Mouse (Mus musculus) stomach, embryonic 14.5 days (tissue): ENCODE results near the gene Tgfbr2. TPM values are rescaled to one million over a fixed set of nuclear protein-coding genes. Genes with fewer than 3 reads are reported as not detected.
"Not testable (repeated sequence)": the region's sequence is repeated elsewhere in the genome, so short reads cannot be mapped to it uniquely, and the experiment has no call there.

Experiments used
- ATAC-seq: fragments of 200-750 bp; cut with Nextera tagmentation; 2 replicates; pipeline ENCODE4 v1.8.0; 2017; ENCODE audit warnings: low read depth, moderate TSS enrichment; ENCODE audit not compliant: insufficient number of reproducible peaks, insufficient read depth, low FRiP score
- H3K27ac ChIP-seq: fragments of 300-500 bp; sonication (generic); 2 replicates; pipeline ENCODE4 v1.5.1; 2014; ENCODE audit warnings: mild to moderate bottlenecking, low read length, moderate library complexity, mixed read lengths
- H3K27me3 ChIP-seq: fragments of 300-500 bp; sonication (generic); 2 replicates; pipeline ENCODE4 v1.6.1; 2014; ENCODE audit warnings: low read length, control low read depth, mixed read lengths; ENCODE audit not compliant: control insufficient read depth, insufficient read depth
- H3K36me3 ChIP-seq: fragments of 300-500 bp; sonication (generic); 2 replicates; pipeline ENCODE4 v1.6.1; 2014; ENCODE audit warnings: mild to moderate bottlenecking, control low read depth, low read length, moderate library complexity, mixed read lengths; ENCODE audit not compliant: control insufficient read depth, insufficient read depth
- H3K4me1 ChIP-seq: fragments of 300-500 bp; sonication (generic); 2 replicates; pipeline ENCODE4 v1.6.1; 2014; ENCODE audit warnings: low read length, control low read depth, mixed read lengths; ENCODE audit not compliant: control insufficient read depth, insufficient read depth
- H3K4me2 ChIP-seq: fragments of 300-500 bp; sonication (generic); replicated peaks from 2 replicates; pipeline ENCODE4 v1.6.1; 2014; ENCODE audit warnings: low read depth, low read length, control low read depth
- H3K4me3 ChIP-seq: fragments of 300-500 bp; sonication (generic); 2 replicates; pipeline ENCODE4 v1.5.1; 2014; ENCODE audit warnings: low read depth, low read length, control low read depth
- H3K9ac ChIP-seq: fragments of 300-500 bp; sonication (generic); replicated peaks from 2 replicates; pipeline ENCODE4 v1.6.1; 2014; ENCODE audit warnings: low read depth, mild to moderate bottlenecking, control low read depth, low read length, moderate library complexity, mixed read lengths
- H3K9me3 ChIP-seq: fragments of 300-500 bp; sonication (generic); 2 replicates; pipeline ENCODE4 v1.6.1; 2016; ENCODE audit warnings: low read depth, low read length, control low read depth; ENCODE audit not compliant: control insufficient read depth
- WGBS: fragments of 180-500 bp; shearing (Covaris S2); extraction: QIAGEN DNeasy Blood & Tissue Kit; methylation state at CpG from one replicate; pipeline ENCODE4 v1.1.7; 2014; 5-methylcytosine and 5-hydroxymethylcytosine counted together
- polyA plus RNA-seq: library from polyadenylated mRNA; unstranded; fragments of >200 nt; fragmentation: Nextera tagmentation; extraction: Ambion mirVana; gene quantifications from 2 replicates; pipeline ENCODE4 v1.2.1, GENCODE M21; 2014

Tgfbr2 gene
- polyA plus RNA-seq, 1 experiment from 2014 or later = 36.9 TPM

DNA sequence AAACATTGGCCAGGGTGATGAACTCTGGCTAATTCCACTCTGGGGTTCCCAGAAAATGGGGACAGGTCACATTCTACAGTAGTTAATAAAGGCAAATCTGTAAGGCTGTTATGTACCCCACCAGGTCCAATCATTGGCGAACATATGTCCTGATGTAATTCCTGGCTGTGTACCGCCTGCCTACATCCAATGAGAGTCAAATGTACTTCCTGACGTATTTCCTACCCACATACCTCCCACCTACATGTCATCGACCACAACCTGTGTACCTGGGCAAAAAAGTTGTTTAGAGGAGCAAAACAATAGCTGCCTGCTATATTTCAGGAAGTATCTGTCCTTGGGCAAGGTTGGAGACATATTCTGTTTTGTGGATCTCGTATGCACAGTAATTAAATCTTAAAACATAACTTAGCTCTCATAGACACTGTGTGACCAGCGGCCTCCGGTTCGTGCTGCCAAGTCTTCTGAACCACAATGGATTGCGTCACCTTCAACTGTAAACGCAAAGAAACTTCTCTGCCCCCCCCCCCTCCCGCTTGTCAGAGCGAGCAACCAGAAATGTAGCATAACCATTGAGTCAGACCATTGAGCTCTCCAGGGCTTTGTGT, 90.7 kb downstream of the Tgfbr2 start:
- no peak overlapping the region for H3K27ac ChIP-seq
- no peaks in the 10 kb centered on the region for H3K9me3 ChIP-seq
- no peak overlapping the region for H3K4me2 ChIP-seq
- 83% methylated on average over 12 of the region's 12 CpGs for WGBS
- no peak overlapping the region for H3K9ac ChIP-seq
- H3K4me3 ChIP-seq = no peak overlapping the region
- H3K4me1 ChIP-seq = no peaks in the 10 kb centered on the region
- ATAC-seq = no peak
- no peaks in the 10 kb centered on the region for H3K27me3 ChIP-seq
- H3K36me3 ChIP-seq = peaks cover 7% of the 10 kb centered on the region; the same call in 1 of the 2 replicates

GRCm38 (mm10) chr9:116083726-116084323, 91.3 kb downstream of the Tgfbr2 start:
- Histone ChIP-seq H3K4me1 (no peaks in the 10 kb centered on the region), H3K9me3 (no peaks in the 10 kb centered on the region), H3K36me3 (peaks cover 6% of the 10 kb centered on the region; the same call in 1 of the 2 replicates), H3K27ac (no peak overlapping the region), H3K9ac (no peak overlapping the region), H3K4me2 (no peak overlapping the region), H3K4me3 (no peak overlapping the region), H3K27me3 (no peaks in the 10 kb centered on the region)
- 84% methylated on average over 8 of the region's 8 CpGs for WGBS
- ATAC-seq = no peak

- Histone ChIP-seq H3K4me3 (no peak overlapping the region), H3K4me2 (no peak overlapping the region), H3K4me1 (no peaks in the 10 kb centered on the region), H3K9me3 (no peaks in the 10 kb centered on the region), H3K36me3 (0 out of 2 replicates have a peak, but pooled peaks cover under 1% of the 10 kb centered on the region), H3K27me3 (no peaks in the 10 kb centered on the region), H3K27ac (no peak overlapping the region), H3K9ac (no peak overlapping the region)
- WGBS = 89% methylated on average over 5 of the region's 5 CpGs
- ATAC-seq = no peak
Measured at GRCm38 (mm10) chr9:116083300-116083699, 91.9 kb downstream of the Tgfbr2 start.

GRCm38 (mm10) chr9:116081781-116082180, 93.4 kb downstream of the Tgfbr2 start:
- ATAC-seq = no peak
- H3K4me1 ChIP-seq = no peaks in the 10 kb centered on the region
- H3K27me3 ChIP-seq = no peaks in the 10 kb centered on the region
- H3K9me3 ChIP-seq = no peaks in the 10 kb centered on the region
- H3K4me3 ChIP-seq = no peak overlapping the region
- no peaks in the 10 kb centered on the region for H3K36me3 ChIP-seq
- H3K27ac ChIP-seq = no peak overlapping the region
- WGBS = 81% methylated on average over 4 of the region's 4 CpGs
- no peak overlapping the region for H3K4me2 ChIP-seq
- no peak overlapping the region for H3K9ac ChIP-seq

- WGBS = 89% methylated on average over 2 of the region's 2 CpGs
- ATAC-seq = no peak
Measured at GRCm38 (mm10) chr9:116077419-116077818, 97.7 kb downstream of the Tgfbr2 start.

GRCm38 (mm10) chr9:116076946-116077345, 98.2 kb downstream of the Tgfbr2 start:
- H3K9ac ChIP-seq = no peak overlapping the region
- no peak overlapping the region for H3K4me2 ChIP-seq
- ATAC-seq = no peak
- H3K4me1 ChIP-seq = no peaks in the 10 kb centered on the region
- no peak overlapping the region for H3K27ac ChIP-seq
- no peaks in the 10 kb centered on the region for H3K27me3 ChIP-seq
- WGBS = 46% methylated on average over 2 of the region's 2 CpGs
- no peaks in the 10 kb centered on the region for H3K36me3 ChIP-seq
- no peak overlapping the region for H3K4me3 ChIP-seq
- H3K9me3 ChIP-seq = no peaks in the 10 kb centered on the region

More at GRCm38 (mm10) chr9:116077419-116077818, 97.7 kb downstream of the Tgfbr2 start:
- Histone ChIP-seq H3K36me3 (no peaks in the 10 kb centered on the region), H3K9ac (no peak overlapping the region), H3K4me2 (no peak overlapping the region), H3K27ac (no peak overlapping the region), H3K4me3 (no peak overlapping the region), H3K27me3 (no peaks in the 10 kb centered on the region), H3K9me3 (no peaks in the 10 kb centered on the region), H3K4me1 (no peaks in the 10 kb centered on the region)

DNA sequence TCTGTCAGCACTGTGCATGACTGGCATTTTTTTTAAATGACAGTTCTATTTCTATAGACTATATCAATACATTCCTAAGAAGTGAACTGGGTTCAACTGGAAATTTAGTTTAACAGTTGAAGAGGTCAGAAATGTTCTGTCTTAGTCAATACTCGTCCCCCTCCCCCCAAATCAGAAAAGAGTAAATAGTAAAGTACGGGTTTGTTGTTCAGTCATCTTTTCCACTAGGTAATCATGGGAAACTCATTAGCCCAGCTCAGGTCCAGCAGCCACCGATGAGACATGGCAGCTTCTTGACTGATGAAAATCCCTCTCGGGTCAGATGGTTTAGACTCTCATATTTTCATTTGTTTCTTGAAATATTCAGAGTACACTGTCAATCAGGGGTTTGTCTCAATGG, 99.0 kb downstream of the Tgfbr2 start:
- Histone ChIP-seq H3K36me3 (no peaks in the 10 kb centered on the region), H3K27me3 (no peaks in the 10 kb centered on the region), H3K4me2 (no peak overlapping the region), H3K4me1 (no peaks in the 10 kb centered on the region), H3K27ac (no peak overlapping the region), H3K4me3 (no peak overlapping the region), H3K9me3 (no peaks in the 10 kb centered on the region), H3K9ac (no peak overlapping the region)
- WGBS = 61% methylated on average over 4 of the region's 4 CpGs
- ATAC-seq = no peak

DNA sequence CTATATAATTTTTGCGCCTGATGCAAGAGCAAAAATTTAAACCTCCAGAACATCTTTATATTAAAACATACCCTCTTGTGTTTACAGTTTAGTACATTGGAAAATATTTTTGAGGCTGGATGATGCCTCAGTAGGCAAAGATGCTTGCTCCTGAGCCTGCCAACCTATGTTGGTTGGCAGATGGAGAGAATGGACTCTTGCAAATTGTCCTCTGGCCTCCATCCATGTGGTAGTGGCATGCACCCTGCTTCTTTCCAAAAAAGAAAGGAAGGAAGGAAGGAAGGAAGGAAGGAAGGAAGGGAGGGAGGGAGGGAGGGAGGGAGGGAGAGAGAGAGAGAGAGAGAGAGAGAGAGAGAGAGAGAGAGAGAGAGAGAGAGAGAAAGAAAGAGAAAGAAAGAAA, 103.6 kb downstream of the Tgfbr2 start:
- H3K4me2 ChIP-seq, H3K9ac ChIP-seq, H3K4me1 ChIP-seq, H3K9me3 ChIP-seq, H3K36me3 ChIP-seq, H3K27me3 ChIP-seq, ATAC-seq, H3K4me3 ChIP-seq, H3K27ac ChIP-seq: not testable (repeated sequence)
- 95% methylated on average over 1 of the region's 1 CpGs for WGBS

DNA sequence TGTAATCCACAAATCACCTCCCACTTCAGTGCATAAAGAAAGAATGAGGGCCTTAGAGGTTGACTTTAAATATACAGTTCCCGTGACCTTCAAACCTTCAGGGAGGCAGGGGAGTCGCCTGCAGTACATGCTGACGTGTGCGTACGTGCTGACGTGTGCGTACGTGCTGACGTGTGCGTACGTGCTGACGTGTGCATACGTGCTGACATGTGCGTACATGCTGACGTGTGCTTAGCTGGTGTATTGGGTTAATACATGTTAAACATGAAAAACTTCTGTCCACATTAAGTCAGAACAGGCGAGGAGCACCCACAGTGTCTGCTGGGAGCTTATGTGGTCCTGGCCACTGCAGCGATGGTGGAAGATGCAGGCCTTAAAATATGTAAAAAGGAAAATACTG, 110.4 kb downstream of the Tgfbr2 start:
- Histone ChIP-seq H3K9ac (no peak overlapping the region), H3K27me3 (no peaks in the 10 kb centered on the region), H3K36me3 (no peaks in the 10 kb centered on the region), H3K4me3 (no peak overlapping the region), H3K27ac (peak overlapping the region; percentile 58; the same call in 1 of the 2 replicates), H3K4me2 (no peak overlapping the region), H3K9me3 (no peaks in the 10 kb centered on the region), H3K4me1 (no peaks in the 10 kb centered on the region)
- ATAC-seq = no peak
- WGBS = 83% methylated on average over 17 of the region's 17 CpGs
